Mouse (Mus musculus) kidney, postnatal 10 days (tissue): Measurements from ENCODE around the gene Tpm1.
A peak's percentile ranks its signal among the peaks of the same experiment; 100 is the strongest.

Source experiments
- DNase-seq: peaks from one replicate; pipeline ENCODE4 v3.0.0; 2021; ENCODE audit warnings: mixed read lengths

Tpm1 gene

GRCm38 (mm10) chr9:67045966-67046602, 3.1 kb downstream of the Tpm1 start:
- no peak for DNase-seq

- DNase-seq: no peak
Measured at GRCm38 (mm10) chr9:67045306-67045675, 3.9 kb downstream of the Tpm1 start.

- peak; percentile 85 for DNase-seq
Measured at GRCm38 (mm10) chr9:67044551-67045305, 4.5 kb downstream of the Tpm1 start.

- peak; percentile 100 for DNase-seq
Measured at GRCm38 (mm10) chr9:67043231-67044199, 5.7 kb downstream of the Tpm1 start.

- no peak for DNase-seq
Measured at GRCm38 (mm10) chr9:67042813-67043207, 6.4 kb downstream of the Tpm1 start.

- no peak for DNase-seq
Measured at GRCm38 (mm10) chr9:67041840-67042812, 7.1 kb downstream of the Tpm1 start.

- no peak for DNase-seq
Measured at GRCm38 (mm10) chr9:67040963-67041839, 8.0 kb downstream of the Tpm1 start.

GRCm38 (mm10) chr9:67039867-67040266, 9.3 kb downstream of the Tpm1 start:
- DNase-seq: no peak

GRCm38 (mm10) chr9:67038686-67039085, 10.5 kb downstream of the Tpm1 start:
- DNase-seq: no peak

GRCm38 (mm10) chr9:67037666-67038065, 11.5 kb downstream of the Tpm1 start:
- DNase-seq: no peak

GRCm38 (mm10) chr9:67036527-67037118, 12.6 kb downstream of the Tpm1 start:
- no peak for DNase-seq

GRCm38 (mm10) chr9:67035957-67036451, 13.2 kb downstream of the Tpm1 start:
- DNase-seq: peak; percentile 67

GRCm38 (mm10) chr9:67034677-67035076, 14.5 kb downstream of the Tpm1 start:
- DNase-seq: no peak

- DNase-seq: no peak
Measured at GRCm38 (mm10) chr9:67033016-67033415, 16.2 kb downstream of the Tpm1 start.

- no peak for DNase-seq
Measured at GRCm38 (mm10) chr9:67032611-67033010, 16.6 kb downstream of the Tpm1 start.

GRCm38 (mm10) chr9:67029518-67029917, 19.7 kb downstream of the Tpm1 start:
- DNase-seq: no peak

GRCm38 (mm10) chr9:67028929-67029328, 20.3 kb downstream of the Tpm1 start:
- DNase-seq: no peak

GRCm38 (mm10) chr9:67028133-67028724, 21.0 kb downstream of the Tpm1 start:
- no peak for DNase-seq

GRCm38 (mm10) chr9:67026890-67027289, 22.3 kb downstream of the Tpm1 start:
- DNase-seq: no peak

- DNase-seq: no peak
Measured at GRCm38 (mm10) chr9:67026061-67026460, 23.1 kb downstream of the Tpm1 start.
